Mouse (Mus musculus) kidney, adult 2 months (tissue): ENCODE data around the gene Ncor2.

Source experiments
- CTCF ChIP-seq: fragments of 200-500 bp; conservative IDR thresholded peaks from 2 replicates; pipeline ENCODE4 v1.5.1; 2011; ENCODE audit warnings: low read depth, mild to moderate bottlenecking, control low read depth, low read length, moderate library complexity, mixed read lengths; ENCODE audit not compliant: insufficient read depth, insufficient read length
- POLR2A ChIP-seq: fragments of 200-500 bp; IDR thresholded peaks from one replicate; pipeline ENCODE4 v1.6.1; 2011; ENCODE audit warnings: low read depth, low read length, control low read depth

DNA sequence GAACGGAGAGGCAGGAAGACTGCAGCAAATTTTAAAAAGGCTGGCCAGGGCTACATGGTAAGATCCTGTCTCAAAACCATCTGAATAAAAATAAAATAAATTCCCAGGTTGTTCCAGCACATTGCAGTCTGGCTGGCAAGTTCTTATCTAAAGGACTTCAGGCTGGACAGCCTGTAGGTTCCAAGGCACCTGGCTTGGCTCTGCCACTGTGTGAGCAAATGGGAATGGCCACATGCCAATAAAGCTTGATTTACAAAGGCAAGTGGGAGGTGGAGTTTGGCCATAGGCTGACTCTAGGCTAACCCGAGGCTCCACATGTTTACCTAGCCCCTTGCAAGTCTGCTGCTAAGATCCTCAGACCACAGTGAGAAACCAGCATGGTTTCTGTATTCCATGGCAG is 108.6 kb downstream of the Ncor2 start:
- no peak for TF ChIP-seq CTCF
- no peak for TF ChIP-seq POLR2A
